Mouse (Mus musculus) testis, postnatal 10 days (tissue): ENCODE measurements around the gene Pi4k2a.
"Not testable (repeated sequence)": the region's sequence is repeated elsewhere in the genome, so short reads cannot be mapped to it uniquely, and the experiment has no call there.

Experiments used
- DNase-seq: peaks from one replicate; pipeline ENCODE4 v3.0.0; 2021; ENCODE audit warnings: low spot score

The Pi4k2a gene

GRCm38 (mm10) chr19:42080469-42080868 is 9.8 kb upstream of the Pi4k2a start:
- no peak for DNase-seq

DNA sequence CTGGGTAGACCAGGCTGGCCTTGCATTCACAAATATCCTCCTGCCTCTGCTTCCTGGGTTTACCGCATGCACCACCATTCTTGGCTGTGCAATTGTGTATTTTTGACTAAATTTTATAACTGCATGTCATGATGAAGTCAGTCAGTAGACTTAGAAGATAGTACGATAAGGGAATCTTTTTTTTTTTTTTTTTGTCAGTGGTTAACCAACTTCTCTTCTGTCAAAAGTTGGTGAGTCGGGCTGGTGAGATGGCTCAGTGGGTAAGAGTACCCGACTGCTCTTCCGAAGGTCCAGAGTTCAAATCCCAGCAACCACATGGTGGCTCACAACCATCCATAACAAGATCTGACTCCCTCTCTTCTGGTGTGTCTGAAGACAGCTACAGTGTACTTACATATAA is 8.7 kb upstream of the Pi4k2a start:
- not testable (repeated sequence) for DNase-seq

- no peak for DNase-seq
Observed at GRCm38 (mm10) chr19:42085690-42086089, 4.6 kb upstream of the Pi4k2a start.

GRCm38 (mm10) chr19:42086166-42086565 is 4.1 kb upstream of the Pi4k2a start, which contains the start of gene Morn4:
Morn4 (minus strand) TSS chr19:42086357.
- DNase-seq: peak; percentile 92

GRCm38 (mm10) chr19:42089103-42089747 is 1.0 kb upstream of the Pi4k2a start:
- peak; percentile 63 for DNase-seq

DNA sequence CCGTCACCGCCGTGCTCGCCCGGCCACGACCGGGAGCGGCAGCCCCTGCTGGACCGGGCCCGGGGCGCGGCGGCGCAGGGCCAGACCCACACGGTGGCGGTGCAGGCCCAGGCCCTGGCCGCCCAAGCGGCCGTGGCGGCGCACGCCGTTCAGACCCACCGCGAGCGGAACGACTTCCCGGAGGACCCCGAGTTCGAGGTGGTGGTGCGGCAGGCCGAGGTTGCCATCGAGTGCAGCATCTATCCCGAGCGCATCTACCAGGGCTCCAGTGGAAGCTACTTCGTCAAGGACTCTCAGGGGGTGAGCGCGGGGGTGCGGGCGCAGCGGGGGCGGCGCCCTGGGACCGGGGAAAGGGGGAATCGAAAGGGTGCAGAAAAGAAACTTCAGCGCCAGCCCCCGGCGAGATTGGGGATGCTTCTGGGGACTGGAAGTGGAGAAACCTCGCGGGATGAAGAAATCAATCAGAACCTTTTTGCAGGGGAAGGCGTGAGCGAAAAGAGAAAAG is 419 bp downstream of the Pi4k2a start:
- peak; percentile 64 for DNase-seq

- no peak for DNase-seq
Observed at GRCm38 (mm10) chr19:42099406-42099805, 9.1 kb downstream of the Pi4k2a start.

DNA sequence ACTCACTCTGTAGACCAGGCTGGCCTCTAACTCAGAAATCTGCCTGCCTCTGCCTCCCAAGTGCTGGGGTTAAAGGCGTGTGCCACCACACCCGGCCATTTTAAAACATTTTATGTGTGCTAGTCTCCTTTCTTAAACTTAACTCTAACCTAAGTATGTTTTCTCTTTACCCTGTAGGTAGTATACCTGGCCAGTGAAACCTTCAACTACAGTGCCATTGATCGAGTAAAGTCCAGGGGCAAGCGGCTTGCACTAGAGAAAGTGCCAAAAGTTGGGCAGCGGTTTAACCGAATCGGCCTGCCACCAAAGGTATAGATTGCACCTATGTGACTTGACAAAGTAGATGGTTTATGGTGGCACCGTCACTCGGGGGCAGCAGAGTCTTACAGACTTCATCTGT is 14.4 kb downstream of the Pi4k2a start:
- no peak for DNase-seq

DNA sequence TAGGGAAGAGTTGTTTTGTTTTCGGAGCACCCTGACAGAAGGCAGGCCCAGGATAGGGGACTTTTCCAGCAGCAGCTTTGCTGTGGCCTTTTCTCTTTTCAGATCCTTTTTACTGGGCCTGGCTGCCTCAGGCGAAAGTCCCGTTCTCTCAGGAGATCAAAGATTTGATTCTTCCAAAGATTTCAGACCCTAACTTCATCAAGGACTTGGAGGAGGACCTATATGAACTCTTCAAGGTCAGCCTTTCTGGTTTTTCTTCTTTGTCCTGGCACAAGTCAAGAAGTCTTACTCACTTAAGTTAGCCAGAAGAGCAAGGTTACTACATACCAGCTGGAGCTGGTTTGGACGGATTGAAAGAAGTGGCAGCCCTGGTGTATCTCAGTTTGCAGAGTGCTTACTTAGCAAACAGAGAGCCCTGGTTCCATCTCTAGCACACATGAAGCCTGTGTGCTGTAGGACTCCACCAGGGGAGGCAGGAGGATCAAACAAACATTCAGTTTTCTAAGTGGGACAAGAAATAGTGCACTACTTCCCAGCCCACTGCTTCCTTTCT is 25.6 kb downstream of the Pi4k2a start:
- no peak for DNase-seq

- DNase-seq: no peak
Observed at GRCm38 (mm10) chr19:42118142-42118541, 27.9 kb downstream of the Pi4k2a start.

DNA sequence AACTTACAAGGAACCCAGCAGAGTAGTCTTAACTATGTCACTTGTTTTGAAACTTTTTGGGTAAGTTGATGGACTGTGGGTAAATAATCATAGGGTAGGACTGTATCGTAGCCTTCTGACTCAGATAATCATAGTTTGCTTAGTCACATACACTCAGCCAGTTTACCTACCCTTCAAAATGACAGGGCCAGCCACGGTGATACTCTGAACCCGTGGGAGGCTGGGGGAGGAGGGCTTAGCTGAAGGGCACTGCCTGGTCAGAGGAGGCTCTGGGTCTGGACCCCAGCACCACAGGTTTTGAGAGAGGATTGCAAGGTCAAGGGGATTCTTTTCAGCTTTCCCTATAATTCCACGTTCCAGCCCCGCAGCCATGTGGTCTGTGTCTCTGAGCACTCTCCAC is 28.3 kb downstream of the Pi4k2a start:
- no peak for DNase-seq

- DNase-seq: no peak
Observed at GRCm38 (mm10) chr19:42120451-42120850, 30.2 kb downstream of the Pi4k2a start.

GRCm38 (mm10) chr19:42124684-42125083 is 34.4 kb downstream of the Pi4k2a start:
- no peak for DNase-seq

DNA sequence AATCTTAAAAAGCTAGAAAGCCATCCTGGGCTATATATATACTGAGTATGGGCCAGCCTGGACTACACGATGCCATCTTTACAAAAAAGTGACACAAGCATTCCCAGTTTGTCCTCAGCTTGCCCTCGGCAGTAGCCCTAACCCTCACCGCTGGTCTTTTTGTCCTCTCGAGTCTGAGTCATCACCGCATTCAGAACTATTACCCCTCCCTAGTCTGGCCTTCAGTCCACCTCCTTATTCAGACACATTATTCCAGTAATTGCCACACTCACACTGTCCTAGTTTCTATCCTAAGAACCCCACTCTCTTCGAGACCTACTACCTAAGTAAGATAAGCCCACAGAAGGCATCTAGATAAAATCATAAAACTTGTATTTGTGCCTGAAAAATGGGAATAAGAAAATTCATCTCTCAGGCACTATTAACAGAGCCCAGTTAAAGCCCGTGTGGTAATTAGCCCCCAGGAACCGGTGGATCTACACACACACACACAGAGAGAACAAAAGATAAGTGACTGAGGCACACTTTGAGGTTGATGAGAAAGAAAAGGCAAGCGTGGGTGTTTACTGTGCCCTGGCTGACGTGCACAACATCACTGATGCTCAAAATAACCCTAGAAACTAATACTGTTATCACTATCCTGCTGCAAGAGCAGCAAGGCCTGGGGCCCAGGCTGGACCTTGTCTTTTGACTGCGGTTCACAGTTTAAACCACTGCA is 35.4 kb downstream of the Pi4k2a start:
- DNase-seq: no peak

GRCm38 (mm10) chr19:42126219-42126605 is 35.9 kb downstream of the Pi4k2a start:
- no peak for DNase-seq

DNA sequence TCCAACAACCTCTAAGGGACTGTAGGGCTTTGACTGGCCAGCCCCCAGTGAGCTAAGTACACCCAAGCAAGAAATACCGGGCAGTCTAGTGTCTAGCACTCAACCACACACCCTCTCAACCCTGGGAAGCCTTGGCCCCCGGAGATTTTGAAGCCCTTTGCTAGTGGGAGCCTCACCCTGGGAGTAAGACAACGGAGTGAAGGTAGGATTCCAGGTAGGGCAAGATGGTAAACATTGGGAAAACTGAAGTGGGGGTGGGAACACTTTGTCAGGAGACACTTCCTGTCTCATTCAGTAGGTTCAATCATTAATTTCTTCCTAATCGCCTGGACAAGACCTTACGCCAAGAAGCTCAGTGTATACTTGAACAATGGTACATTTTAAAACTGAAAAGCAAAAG is 36.8 kb downstream of the Pi4k2a start:
- DNase-seq: no peak

DNA sequence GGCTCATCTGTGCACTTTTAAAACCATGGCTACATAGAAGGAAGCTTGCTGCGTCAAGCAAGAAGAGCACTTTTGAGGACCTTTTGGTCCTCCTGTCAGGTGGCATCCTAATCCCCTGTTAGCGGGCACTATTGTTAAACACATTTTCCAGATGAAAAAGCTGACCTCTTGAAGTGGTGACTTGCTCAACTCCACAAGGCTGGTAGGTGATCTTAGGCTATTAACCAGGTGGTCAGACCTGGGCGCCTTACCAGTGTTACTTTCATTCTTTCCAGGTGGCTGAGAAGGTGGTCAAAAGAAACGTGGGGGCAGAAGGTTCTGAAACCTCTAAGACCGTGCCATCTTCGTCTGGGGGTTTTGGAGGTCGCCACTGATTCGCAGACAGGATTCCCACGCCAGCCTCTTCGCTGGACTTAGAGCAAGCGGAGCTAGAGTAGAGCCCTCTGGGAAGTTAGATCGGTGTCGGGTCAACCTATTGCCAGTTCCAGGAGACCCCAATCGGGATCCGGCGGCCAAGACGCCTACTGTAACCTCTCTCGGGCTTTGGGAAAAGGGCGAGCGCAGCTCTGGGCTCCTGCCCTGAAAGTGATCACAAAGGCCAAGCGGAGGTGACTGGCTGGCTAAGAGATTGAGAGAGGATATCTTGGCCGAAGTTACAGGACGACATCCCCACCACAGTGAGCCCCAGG is 37.9 kb downstream of the Pi4k2a start:
- DNase-seq: no peak

DNA sequence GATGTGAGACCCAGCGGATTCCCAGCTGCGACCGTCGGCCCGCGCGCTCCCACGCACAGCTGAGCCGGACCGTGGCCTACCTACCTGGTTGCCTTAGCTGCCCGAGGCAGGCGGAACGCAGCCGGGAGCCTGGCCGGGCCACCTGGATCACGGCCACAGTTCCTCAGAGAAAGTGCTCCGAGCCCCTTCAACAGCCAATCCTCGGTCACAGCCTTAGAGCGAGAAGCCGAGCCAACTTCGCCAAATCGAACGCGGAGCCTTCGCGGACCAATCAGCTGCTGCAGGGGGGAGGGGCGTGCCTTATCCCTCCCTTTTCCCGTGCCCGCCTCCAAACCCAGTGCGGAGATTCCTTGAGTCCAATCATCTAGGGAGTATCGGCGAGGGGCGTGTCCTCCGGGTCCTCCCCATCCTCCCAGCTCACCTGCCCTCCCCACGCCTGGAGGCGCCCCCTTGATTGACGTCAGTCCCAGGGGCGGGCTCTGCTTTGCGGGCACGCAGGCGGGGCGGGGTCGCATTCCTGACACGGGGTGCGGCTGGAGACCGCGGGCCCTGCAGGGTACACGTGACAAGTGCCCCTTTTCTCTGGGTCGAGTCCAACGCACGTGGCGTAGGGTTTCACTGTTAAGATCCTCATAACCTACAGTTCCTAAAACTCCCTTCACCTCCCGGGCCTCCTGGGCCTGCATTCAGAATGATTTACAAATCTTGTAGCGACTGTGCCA is 38.7 kb downstream of the Pi4k2a start, which contains the start of gene Avpi1:
Gene Avpi1, minus strand, starts transcription at position 273 of the 722 bp plus-strand sequence.
- peak; percentile 97 for DNase-seq

DNA sequence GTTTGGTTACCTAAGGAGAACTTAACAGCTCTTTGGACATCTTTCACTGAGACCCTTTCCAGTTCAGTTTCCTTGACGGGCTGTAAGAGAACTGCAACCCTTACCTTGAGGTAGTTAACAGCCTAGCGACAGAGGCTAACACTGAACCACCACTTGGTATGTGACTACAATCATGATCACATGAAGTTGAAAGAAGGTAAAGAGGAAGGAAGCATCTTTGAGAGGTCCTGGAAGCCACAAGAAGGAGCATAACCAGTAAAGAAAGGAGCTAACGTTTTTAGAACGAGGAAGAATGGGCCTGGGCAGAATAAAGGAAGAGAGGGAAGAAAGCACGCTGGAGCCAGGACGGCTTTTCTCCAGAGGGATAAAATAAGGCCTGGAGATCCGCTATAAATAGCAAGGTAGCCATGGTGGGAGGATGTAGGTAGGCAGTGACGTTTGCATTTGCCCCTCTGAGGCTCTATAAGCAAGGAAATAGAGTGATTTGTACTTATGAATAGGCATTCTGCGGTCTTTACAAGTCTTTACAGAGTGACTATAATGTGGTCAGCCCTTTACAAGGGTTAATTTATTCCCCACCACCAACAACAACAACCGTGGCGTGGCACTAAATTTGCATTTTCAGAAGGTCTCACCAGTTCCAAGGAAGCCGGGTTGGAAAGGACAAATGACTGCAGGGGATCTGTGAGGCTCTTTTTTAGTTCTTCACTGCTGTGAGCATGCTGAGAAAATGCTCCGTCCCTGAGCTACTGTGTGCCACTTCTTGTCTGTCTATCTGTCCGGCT is 39.4 kb downstream of the Pi4k2a start:
- DNase-seq: no peak

DNA sequence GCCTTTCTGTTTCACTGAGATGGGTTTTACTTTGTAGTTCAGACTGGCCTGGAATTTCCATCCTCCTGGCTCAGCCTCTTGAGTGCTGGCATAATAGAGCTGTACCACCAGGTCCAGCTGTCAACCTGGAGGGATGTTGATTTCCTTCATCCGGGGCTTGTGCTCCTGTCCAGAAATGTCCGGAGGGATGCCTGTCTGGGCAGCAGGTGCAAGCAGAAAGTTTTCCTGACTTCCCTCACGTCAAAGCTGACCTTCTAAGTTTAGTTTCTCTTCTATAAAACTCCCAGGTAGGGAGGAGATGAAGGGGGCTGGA is 40.0 kb downstream of the Pi4k2a start:
- DNase-seq: no peak

GRCm38 (mm10) chr19:42131101-42131500 is 40.8 kb downstream of the Pi4k2a start:
- no peak for DNase-seq
